Mouse (Mus musculus) MEL (cell line): Measurements from ENCODE around the gene Ifna2.

Experiments
- CTCF ChIP-seq, 3 experiments: IDR thresholded peaks in 2 of 3; conservative IDR thresholded peaks in 1 of 3; 2 replicates each; pipeline ENCODE4 v1.5.1; 2011 to 2012; ENCODE audit warnings: low read length in 3 of 3, low read depth in 2 of 3, mild to moderate bottlenecking in 2 of 3, improper control_type of control experiment in 1 of 3, inconsistent platforms in 1 of 3, mixed read lengths in 1 of 3, moderate library complexity in 1 of 3; ENCODE audit not compliant: control insufficient read depth in 1 of 3, insufficient read depth in 1 of 3, poor library complexity in 1 of 3, severe bottlenecking in 1 of 3
- EP300 ChIP-seq, 2 experiments: IDR thresholded peaks; 2 replicates each; pipeline ENCODE4 v1.6.1; 2011; ENCODE audit warnings: improper control_type of control experiment in 2 of 2, low read length in 2 of 2, low read depth in 1 of 2, mild to moderate bottlenecking in 1 of 2
- ETS1 ChIP-seq: IDR thresholded peaks from 2 replicates; pipeline ENCODE4 v1.6.1; 2012; ENCODE audit warnings: low read depth, mild to moderate bottlenecking, inconsistent platforms, low read length, improper control_type of control experiment, moderate library complexity
- JUND ChIP-seq: IDR thresholded peaks from 2 replicates; pipeline ENCODE4 v1.6.1; 2011; ENCODE audit warnings: low read depth, mild to moderate bottlenecking, improper control_type of control experiment, low read length
- MAX ChIP-seq: IDR thresholded peaks from 2 replicates; pipeline ENCODE4 v1.6.1; 2011; ENCODE audit warnings: low read length, improper control_type of control experiment
- MAZ ChIP-seq: IDR thresholded peaks from 2 replicates; pipeline ENCODE4 v1.6.1; 2012; ENCODE audit warnings: low read depth, mild to moderate bottlenecking, inconsistent platforms, low read length, improper control_type of control experiment
- MYC ChIP-seq: IDR thresholded peaks from 2 replicates; pipeline ENCODE4 v1.6.1; 2011; ENCODE audit warnings: low read depth, mild to moderate bottlenecking, low read length, improper control_type of control experiment, moderate library complexity
- NRF1 ChIP-seq: IDR thresholded peaks from 2 replicates; pipeline ENCODE4 v1.6.1; 2014; ENCODE audit warnings: low read depth, mild to moderate bottlenecking, inconsistent platforms, low read length, improper control_type of control experiment, moderate library complexity; ENCODE audit not compliant: poor library complexity, insufficient read depth, severe bottlenecking
- POLR2A ChIP-seq, 2 experiments: IDR thresholded peaks; 2 replicates each; pipeline ENCODE4 v1.6.1; 2011 to 2012; ENCODE audit warnings: low read length in 2 of 2, mild to moderate bottlenecking in 2 of 2, control low read depth in 1 of 2, improper control_type of control experiment in 1 of 2, low read depth in 1 of 2, moderate library complexity in 1 of 2; ENCODE audit not compliant: control insufficient read depth in 1 of 2, insufficient read depth in 1 of 2, poor library complexity in 1 of 2
- POLR2AphosphoS2 ChIP-seq: IDR thresholded peaks from 2 replicates; pipeline ENCODE4 v1.6.1; 2011; ENCODE audit warnings: low read length, improper control_type of control experiment
- POLR2AphosphoS5 ChIP-seq: IDR thresholded peaks from 2 replicates; pipeline ENCODE4 v1.6.1; 2012; ENCODE audit warnings: low read depth, borderline replicate concordance, mild to moderate bottlenecking, inconsistent platforms, low read length, moderate library complexity, mixed read lengths
- SIN3A ChIP-seq: IDR thresholded peaks from 2 replicates; pipeline ENCODE4 v1.6.1; 2012; ENCODE audit warnings: low read length, improper control_type of control experiment, inconsistent platforms
- ZKSCAN1 ChIP-seq: IDR thresholded peaks from 2 replicates; pipeline ENCODE4 v1.6.1; 2012; ENCODE audit warnings: low read depth, mild to moderate bottlenecking, inconsistent platforms, low read length, improper control_type of control experiment, moderate library complexity

DNA sequence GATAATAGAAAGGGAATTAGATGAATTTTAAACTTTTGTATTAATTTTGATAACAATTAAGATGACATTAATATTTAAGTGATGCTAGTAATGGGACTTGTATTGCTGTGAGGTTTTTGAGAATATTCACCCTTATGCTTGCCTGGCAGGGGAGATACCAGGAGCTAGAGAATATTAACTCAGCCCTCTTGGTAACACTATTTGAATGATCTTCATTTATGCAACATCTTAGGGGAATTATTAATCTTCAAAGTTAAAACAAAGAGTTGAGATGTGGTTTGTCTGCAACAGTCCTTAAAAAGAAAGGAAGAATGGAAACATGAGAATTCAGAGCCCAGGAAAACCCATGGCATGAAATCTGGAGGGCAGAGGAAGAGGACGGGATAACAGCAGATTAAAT, 15.6 kb upstream of the Ifna2 start:
- TF ChIP-seq CTCF (IDR thresholded peaks at IDR 0.05 in 2 of 3, conservative IDR thresholded peaks at IDR 0.05 in 1 of 3; ENCODE audit: control insufficient read depth in 1 of 3, insufficient read depth in 1 of 3, low read depth in 2 of 3, low read length in 3 of 3, poor library complexity in 1 of 3, severe bottlenecking in 1 of 3) (no peak), NRF1 (no peak), MYC (no peak), ETS1 (no peak), EP300 (IDR thresholded peaks at IDR 0.05; ENCODE audit: low read depth in 1 of 2, low read length in 2 of 2) (no peak), SIN3A (no peak), POLR2AphosphoS2 (no peak), POLR2A (IDR thresholded peaks at IDR 0.05; ENCODE audit: control insufficient read depth in 1 of 2, insufficient read depth in 1 of 2, low read depth in 1 of 2, low read length in 2 of 2, poor library complexity in 1 of 2) (no peak), ZKSCAN1 (no peak), POLR2AphosphoS5 (no peak), MAX (no peak), MAZ (no peak), JUND (no peak)
